Mouse (Mus musculus) small intestine, adult 2 months (tissue): ENCODE measurements around the gene AU022252.

Source experiments
- CTCF ChIP-seq: fragments of 200-500 bp; IDR thresholded peaks from 2 replicates; pipeline ENCODE4 v1.5.1; 2012; ENCODE audit warnings: low read depth, mild to moderate bottlenecking, control low read depth, inconsistent platforms, low read length, moderate library complexity, mixed read lengths; ENCODE audit not compliant: insufficient replicate concordance, insufficient read length; ENCODE audit errors: extremely low read depth
- POLR2A ChIP-seq: fragments of 200-500 bp; IDR thresholded peaks from 2 replicates; pipeline ENCODE4 v1.6.1; 2012; ENCODE audit warnings: low read depth, mild to moderate bottlenecking, control low read depth, inconsistent platforms, low read length, moderate library complexity

DNA sequence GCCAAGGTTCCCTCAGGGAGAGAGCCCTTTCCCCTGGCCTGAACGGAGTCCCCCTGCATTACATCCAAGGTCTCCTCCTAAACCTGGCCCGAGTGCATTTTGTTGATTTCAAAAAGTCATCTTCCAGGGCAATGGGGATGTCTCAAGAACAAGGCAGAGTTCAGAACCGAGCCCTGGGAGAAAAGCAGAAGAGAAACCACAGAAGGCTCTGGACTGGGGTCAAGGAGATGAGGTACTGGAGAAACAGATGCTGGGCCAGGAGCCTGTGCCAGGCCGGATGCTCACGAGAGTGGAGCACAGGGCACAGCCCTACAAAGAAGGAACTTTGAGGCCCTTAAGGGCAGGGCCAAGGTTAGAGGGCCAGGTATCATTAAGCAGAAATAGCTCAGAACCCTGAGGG lies 54.8 kb downstream of the AU022252 start:
- no peak for TF ChIP-seq CTCF
- TF ChIP-seq POLR2A: no peak
